Mouse (Mus musculus) brain, embryonic 14.5 days (tissue): ENCODE results near the gene Fut9.
A peak's percentile ranks its signal among the peaks of the same experiment; 100 is the strongest.

ENCODE experiments used
- CTCF ChIP-seq: fragments of 200-500 bp; IDR thresholded peaks from 2 replicates; pipeline ENCODE4 v1.5.1; 2012; ENCODE audit warnings: inconsistent platforms, mild to moderate bottlenecking, moderate library complexity, borderline replicate concordance; ENCODE audit not compliant: insufficient read depth, insufficient read length; ENCODE audit errors: extremely low read depth
- POLR2A ChIP-seq: fragments of 200-500 bp; IDR thresholded peaks from 2 replicates; pipeline ENCODE4 v1.6.1; 2012; ENCODE audit warnings: mild to moderate bottlenecking, inconsistent platforms, borderline replicate concordance; ENCODE audit not compliant: poor library complexity, insufficient read depth, insufficient read length, severe bottlenecking; ENCODE audit errors: extremely low read depth

DNA sequence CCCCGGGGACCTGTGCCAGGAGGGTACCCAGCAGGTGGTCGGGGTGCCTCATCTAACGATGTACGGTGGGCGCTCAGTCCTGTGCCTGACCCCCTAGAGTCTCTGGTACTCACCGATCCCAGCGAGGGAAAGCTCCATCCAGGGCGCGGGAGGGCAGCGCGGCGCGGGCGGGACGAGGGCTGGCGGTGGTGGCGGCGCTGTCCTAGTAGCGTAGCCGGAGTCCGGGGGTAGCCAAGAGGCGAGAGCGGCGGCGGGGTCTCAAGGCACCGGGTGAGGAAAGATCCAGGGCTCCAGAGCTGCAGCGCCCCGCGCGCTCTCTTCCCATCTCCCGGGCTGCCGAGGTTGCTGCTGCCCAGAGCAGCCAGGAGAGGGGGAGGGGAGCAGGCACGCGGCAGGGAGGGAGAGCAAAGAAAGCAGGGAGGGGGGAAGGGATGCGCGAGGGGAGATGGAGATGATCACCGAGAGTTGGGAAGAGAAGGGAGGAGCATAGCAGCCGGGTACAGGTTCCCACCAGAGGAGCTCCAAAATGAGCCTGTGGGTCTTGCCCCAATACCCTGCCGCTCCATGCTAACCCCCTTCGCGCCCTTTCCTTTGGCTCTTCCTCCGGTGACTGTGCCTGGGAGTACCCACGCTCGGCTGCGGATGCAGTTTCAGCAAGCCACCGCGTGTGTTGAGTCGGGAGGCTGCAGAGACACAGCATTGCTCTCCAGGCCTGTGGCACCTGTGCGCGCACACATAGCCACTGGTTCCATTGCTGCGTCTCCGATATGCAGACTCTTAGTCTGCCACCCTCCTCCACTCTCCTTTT, at the start of gene Fut9:
- TF ChIP-seq POLR2A (0 out of 2 replicates have a peak, but pooled peaks have one; percentile 7), CTCF (no peak)
